Mouse (Mus musculus): ENCODE results near the gene Hdgfl3. TPM values are rescaled to one million over a fixed set of nuclear protein-coding genes. Genes with fewer than 3 reads are reported as not detected.

Hdgfl3 gene
- total and polyA plus RNA-seq, 2 experiments = 0.13 to 1.6 TPM

DNA sequence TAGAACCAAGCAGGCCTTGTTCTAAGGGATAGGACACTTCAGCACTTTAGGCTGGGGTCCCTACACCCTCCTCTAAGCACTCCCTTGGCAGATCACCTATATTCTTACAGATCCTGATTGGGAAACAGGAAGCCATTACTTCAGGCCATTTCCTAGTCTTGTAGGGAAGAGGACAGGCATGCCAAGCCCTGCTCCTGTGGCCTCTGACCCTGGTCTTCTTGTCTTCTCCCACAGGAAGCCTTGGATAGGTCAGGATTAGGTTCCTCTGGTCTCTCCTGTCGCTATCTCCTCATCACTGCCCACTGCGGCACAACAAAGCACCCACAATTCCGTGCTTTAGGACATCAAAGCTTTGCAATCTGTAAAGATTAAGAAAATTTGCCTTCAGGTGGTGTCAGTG is 82.6 kb downstream of the Hdgfl3 start:
- 79% methylated on average over 3 of the region's 3 CpGs for WGBS
- peaks cover 2% of the 10 kb centered on the region; the same call in 1 of the 2 replicates for H3K27me3 ChIP-seq (ENCODE audit: control insufficient read depth, insufficient read depth, low read length)
- H3K9ac ChIP-seq (ENCODE audit: low read depth, low read length) = no peak overlapping the region
- no peaks in the 10 kb centered on the region for H3K36me3 ChIP-seq (ENCODE audit: control insufficient read depth, insufficient read depth, low read length)
- DNase-seq (ENCODE audit: extremely low read depth, low read depth, low spot score) = no peak
- no peak overlapping the region for H3K4me3 ChIP-seq (ENCODE audit: insufficient read depth, low read depth, low read length)
- H3K4me1 ChIP-seq (ENCODE audit: control insufficient read depth, insufficient read depth, low read length) = no peaks in the 10 kb centered on the region
- no peak overlapping the region for H3K27ac ChIP-seq (replicated peaks; ENCODE audit: insufficient read depth, low read depth, low read length)
- TF ChIP-seq POLR2A (IDR thresholded peaks at IDR 0.05; ENCODE audit: extremely low read depth, insufficient read depth, low read length) = no peak
- TF ChIP-seq CTCF (IDR thresholded peaks at IDR 0.05; ENCODE audit: low read depth, low read length) = no peak
- H3K79me2 ChIP-seq (ENCODE audit: control insufficient read depth, insufficient read depth, low read length) = no peaks in the 10 kb centered on the region

DNA sequence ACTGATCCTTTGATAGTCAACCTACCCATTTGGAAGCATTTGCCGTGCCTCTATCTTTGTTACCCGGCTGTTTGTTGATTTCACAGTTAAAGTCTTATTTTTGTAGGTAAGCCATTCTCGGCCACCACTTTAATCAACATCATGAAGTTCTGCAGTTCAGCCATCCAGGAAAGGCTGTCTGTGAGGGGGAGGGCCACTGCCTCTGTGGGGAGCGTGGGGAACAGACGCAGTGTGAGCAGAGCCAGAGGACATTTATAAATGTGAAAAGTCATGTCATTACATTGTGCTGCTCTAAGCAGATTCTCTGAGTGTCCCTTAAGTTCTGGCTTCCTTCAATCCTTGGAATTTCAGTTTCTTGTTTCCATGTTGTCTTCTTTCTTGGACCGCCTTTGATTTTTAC is 84.1 kb downstream of the Hdgfl3 start:
- TF ChIP-seq POLR2A (IDR thresholded peaks at IDR 0.05; ENCODE audit: extremely low read depth, insufficient read depth, low read length) (no peak), CTCF (IDR thresholded peaks at IDR 0.05; ENCODE audit: low read depth, low read length) (no peak)
- WGBS = 84% methylated on average over 6 of the region's 6 CpGs
- H3K79me2 ChIP-seq (ENCODE audit: control insufficient read depth, insufficient read depth, low read length) = no peaks in the 10 kb centered on the region
- no peak overlapping the region for H3K4me3 ChIP-seq (ENCODE audit: insufficient read depth, low read depth, low read length)
- H3K9ac ChIP-seq (ENCODE audit: low read depth, low read length) = no peak overlapping the region
- H3K27ac ChIP-seq (replicated peaks; ENCODE audit: insufficient read depth, low read depth, low read length) = no peak overlapping the region
- H3K4me1 ChIP-seq (ENCODE audit: control insufficient read depth, insufficient read depth, low read length) = no peaks in the 10 kb centered on the region
- peaks cover 2% of the 10 kb centered on the region; the same call in 1 of the 2 replicates for H3K27me3 ChIP-seq (ENCODE audit: control insufficient read depth, insufficient read depth, low read length)
- H3K36me3 ChIP-seq (ENCODE audit: control insufficient read depth, insufficient read depth, low read length) = no peaks in the 10 kb centered on the region
- no peak for DNase-seq (ENCODE audit: extremely low read depth, low read depth, low spot score)

DNA sequence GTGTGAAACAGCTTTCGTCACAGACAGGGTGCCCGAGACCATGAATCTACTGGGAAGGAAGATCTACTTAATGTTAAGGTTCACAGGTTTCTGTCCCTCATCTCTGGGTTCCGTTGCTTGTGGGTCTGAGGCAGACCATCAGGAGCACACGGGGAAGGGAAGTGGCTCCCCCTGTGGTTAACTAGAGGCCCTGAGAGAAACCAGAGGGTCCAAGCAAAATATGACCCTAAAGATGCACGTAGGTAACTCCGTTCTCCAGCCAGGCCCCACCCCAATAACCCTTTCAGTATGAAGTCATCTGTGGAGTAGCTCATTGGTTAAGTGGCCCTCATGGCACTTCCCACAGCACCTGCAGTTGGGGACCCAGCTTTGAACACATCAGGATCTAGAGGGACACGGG is 84.6 kb downstream of the Hdgfl3 start:
- TF ChIP-seq CTCF (IDR thresholded peaks at IDR 0.05; ENCODE audit: low read depth, low read length) (no peak), POLR2A (IDR thresholded peaks at IDR 0.05; ENCODE audit: extremely low read depth, insufficient read depth, low read length) (no peak)
- H3K9ac ChIP-seq (ENCODE audit: low read depth, low read length) = no peak overlapping the region
- no peaks in the 10 kb centered on the region for H3K4me1 ChIP-seq (ENCODE audit: control insufficient read depth, insufficient read depth, low read length)
- no peak overlapping the region for H3K27ac ChIP-seq (replicated peaks; ENCODE audit: insufficient read depth, low read depth, low read length)
- H3K27me3 ChIP-seq (ENCODE audit: control insufficient read depth, insufficient read depth, low read length) = peaks cover 2% of the 10 kb centered on the region; the same call in 1 of the 2 replicates
- H3K79me2 ChIP-seq (ENCODE audit: control insufficient read depth, insufficient read depth, low read length) = no peaks in the 10 kb centered on the region
- H3K36me3 ChIP-seq (ENCODE audit: control insufficient read depth, insufficient read depth, low read length) = no peaks in the 10 kb centered on the region
- no peak for DNase-seq (ENCODE audit: extremely low read depth, low read depth, low spot score)
- whole genome bisulfite sequencing = 84% methylated on average over 7 of the region's 7 CpGs
- H3K4me3 ChIP-seq (ENCODE audit: insufficient read depth, low read depth, low read length) = no peak overlapping the region

DNA sequence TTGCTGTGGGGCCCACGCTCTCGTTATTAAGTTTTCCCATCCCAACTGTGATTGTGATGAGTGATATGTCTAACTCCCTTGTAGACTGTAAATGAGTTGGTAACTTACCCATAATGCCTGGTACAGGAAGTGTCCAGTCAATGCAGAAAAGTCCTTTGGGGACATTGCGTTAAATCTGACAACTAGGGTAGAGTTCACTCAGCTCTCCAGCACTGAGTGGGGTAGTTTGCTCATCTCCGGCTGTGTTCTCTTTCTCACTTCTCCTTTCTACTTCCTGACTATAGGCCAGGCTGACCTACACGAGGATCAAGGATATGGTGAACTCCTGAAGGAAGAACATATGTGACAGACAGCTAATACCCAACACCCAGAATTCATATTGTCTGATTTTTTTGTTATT is 85.1 kb downstream of the Hdgfl3 start:
- WGBS = 82% methylated on average over 5 of the region's 5 CpGs
- no peaks in the 10 kb centered on the region for H3K79me2 ChIP-seq (ENCODE audit: control insufficient read depth, insufficient read depth, low read length)
- no peak overlapping the region for H3K27ac ChIP-seq (replicated peaks; ENCODE audit: insufficient read depth, low read depth, low read length)
- H3K4me3 ChIP-seq (ENCODE audit: insufficient read depth, low read depth, low read length) = no peak overlapping the region
- H3K36me3 ChIP-seq (ENCODE audit: control insufficient read depth, insufficient read depth, low read length) = no peaks in the 10 kb centered on the region
- TF ChIP-seq CTCF (IDR thresholded peaks at IDR 0.05; ENCODE audit: low read depth, low read length) = no peak
- H3K4me1 ChIP-seq (ENCODE audit: control insufficient read depth, insufficient read depth, low read length) = no peaks in the 10 kb centered on the region
- H3K9ac ChIP-seq (ENCODE audit: low read depth, low read length) = no peak overlapping the region
- H3K27me3 ChIP-seq (ENCODE audit: control insufficient read depth, insufficient read depth, low read length) = peaks cover 2% of the 10 kb centered on the region; the same call in 1 of the 2 replicates
- DNase-seq (ENCODE audit: extremely low read depth, low read depth, low spot score) = peak; percentile 51

DNA sequence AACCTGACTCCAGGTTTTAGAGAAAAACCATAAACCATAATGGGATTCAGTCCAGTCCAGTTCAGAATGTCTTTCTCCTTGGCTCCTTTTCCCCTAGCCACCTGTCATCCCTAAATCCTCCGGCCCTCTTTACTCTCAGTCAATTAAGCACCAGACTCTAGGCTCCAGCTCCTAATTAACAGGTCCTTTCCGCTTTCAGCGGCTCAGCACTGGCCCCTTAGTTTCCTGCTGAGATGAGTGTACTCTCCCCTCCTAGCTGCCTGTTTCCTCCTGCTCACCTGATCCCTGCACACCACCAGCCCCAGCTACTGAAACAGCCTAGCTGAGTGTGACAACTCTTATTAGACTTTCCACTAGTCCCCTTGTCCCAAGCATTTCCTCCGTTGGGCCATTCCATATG is 86.5 kb downstream of the Hdgfl3 start:
- H3K4me3 ChIP-seq (ENCODE audit: insufficient read depth, low read depth, low read length) = no peak overlapping the region
- H3K79me2 ChIP-seq (ENCODE audit: control insufficient read depth, insufficient read depth, low read length) = no peaks in the 10 kb centered on the region
- no peaks in the 10 kb centered on the region for H3K36me3 ChIP-seq (ENCODE audit: control insufficient read depth, insufficient read depth, low read length)
- TF ChIP-seq POLR2A (IDR thresholded peaks at IDR 0.05; ENCODE audit: extremely low read depth, insufficient read depth, low read length) (no peak), CTCF (IDR thresholded peaks at IDR 0.05; ENCODE audit: low read depth, low read length) (no peak)
- H3K27ac ChIP-seq (replicated peaks; ENCODE audit: insufficient read depth, low read depth, low read length) = no peak overlapping the region
- peaks cover 2% of the 10 kb centered on the region; the same call in 1 of the 2 replicates for H3K27me3 ChIP-seq (ENCODE audit: control insufficient read depth, insufficient read depth, low read length)
- H3K4me1 ChIP-seq (ENCODE audit: control insufficient read depth, insufficient read depth, low read length) = no peaks in the 10 kb centered on the region
- WGBS = 61% methylated on average over 4 of the region's 4 CpGs
- no peak overlapping the region for H3K9ac ChIP-seq (ENCODE audit: low read depth, low read length)
- no peak for DNase-seq (ENCODE audit: extremely low read depth, low read depth, low spot score)

DNA sequence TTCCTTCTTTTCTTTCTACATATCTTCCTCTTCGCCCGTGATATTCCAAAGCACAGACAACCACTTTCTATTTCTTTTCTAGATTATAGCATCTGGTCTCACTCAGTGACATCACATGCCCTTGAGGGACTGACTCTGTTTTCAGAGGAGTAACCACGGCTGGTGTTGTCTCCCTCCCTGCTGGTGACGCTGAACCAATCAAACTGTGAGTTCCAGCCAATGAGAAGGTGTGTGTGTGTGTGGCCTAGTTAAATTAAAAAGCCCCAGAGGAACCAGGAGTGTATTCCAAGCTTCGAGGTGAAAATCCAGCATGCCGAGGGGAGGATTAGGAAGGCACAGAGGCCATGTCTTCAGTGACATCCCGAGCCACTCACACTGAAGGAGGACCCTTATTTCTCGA is 87.3 kb downstream of the Hdgfl3 start:
- no peak for TF ChIP-seq POLR2A (IDR thresholded peaks at IDR 0.05; ENCODE audit: extremely low read depth, insufficient read depth, low read length)
- no peak for TF ChIP-seq CTCF (IDR thresholded peaks at IDR 0.05; ENCODE audit: low read depth, low read length)
- H3K79me2 ChIP-seq (ENCODE audit: control insufficient read depth, insufficient read depth, low read length) = no peaks in the 10 kb centered on the region
- H3K36me3 ChIP-seq (ENCODE audit: control insufficient read depth, insufficient read depth, low read length) = no peaks in the 10 kb centered on the region
- DNase-seq (ENCODE audit: extremely low read depth, low read depth, low spot score) = no peak
- H3K4me1 ChIP-seq (ENCODE audit: control insufficient read depth, insufficient read depth, low read length) = no peaks in the 10 kb centered on the region
- peaks cover 2% of the 10 kb centered on the region; the same call in 1 of the 2 replicates for H3K27me3 ChIP-seq (ENCODE audit: control insufficient read depth, insufficient read depth, low read length)
- H3K9ac ChIP-seq (ENCODE audit: low read depth, low read length) = no peak overlapping the region
- H3K27ac ChIP-seq (replicated peaks; ENCODE audit: insufficient read depth, low read depth, low read length) = no peak overlapping the region
- H3K4me3 ChIP-seq (ENCODE audit: insufficient read depth, low read depth, low read length) = no peak overlapping the region
- 41% methylated on average over 8 of the region's 8 CpGs for WGBS

Data from liver, adult 2 months (tissue).